Mouse (Mus musculus) heart, adult 9 months (tissue): ENCODE results near the gene Fbxl22.

Experiments
- DNase-seq, 2 experiments: peaks; one replicate each; pipeline ENCODE4 v3.0.0; 2022; ENCODE audit warnings: low spot score in 2 of 2

Fbxl22 gene

GRCm38 (mm10) chr9:66514256-66514770 lies at the start of gene Fbxl22:
TSS of gene Fbxl22 (minus strand) at chr9:66514593.
- DNase-seq = peak in 1 of 2 experiments; percentile 60

- DNase-seq = no peak
These were observed 47.8 kb upstream of the Fbxl22 start for GRCm38 (mm10) chr9:66562215-66562614.

GRCm38 (mm10) chr9:66561496-66561895 lies 47.1 kb upstream of the Fbxl22 start:
- no peak for DNase-seq

GRCm38 (mm10) chr9:66560728-66561127 lies 46.3 kb upstream of the Fbxl22 start:
- DNase-seq = no peak

DNA sequence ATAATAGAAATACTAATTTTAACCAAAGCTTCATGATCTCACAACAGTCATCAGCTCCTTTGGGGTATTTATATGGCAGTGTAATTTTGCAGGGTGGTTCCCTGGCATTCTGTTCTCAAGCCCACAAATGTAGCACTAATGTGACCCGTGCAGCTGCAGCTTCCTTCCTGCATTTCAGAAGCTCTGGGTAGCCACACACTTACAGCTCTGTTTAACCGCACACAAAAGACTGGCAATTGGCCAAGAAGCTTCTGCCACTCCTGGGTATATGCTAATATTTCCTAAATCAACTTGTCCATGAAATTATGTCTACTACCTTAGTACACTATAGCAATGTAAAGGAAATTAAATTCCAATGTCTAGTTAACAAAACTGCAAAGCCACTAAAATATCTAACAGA lies 45.9 kb upstream of the Fbxl22 start:
- peak; percentile 12 to 16 for DNase-seq

DNA sequence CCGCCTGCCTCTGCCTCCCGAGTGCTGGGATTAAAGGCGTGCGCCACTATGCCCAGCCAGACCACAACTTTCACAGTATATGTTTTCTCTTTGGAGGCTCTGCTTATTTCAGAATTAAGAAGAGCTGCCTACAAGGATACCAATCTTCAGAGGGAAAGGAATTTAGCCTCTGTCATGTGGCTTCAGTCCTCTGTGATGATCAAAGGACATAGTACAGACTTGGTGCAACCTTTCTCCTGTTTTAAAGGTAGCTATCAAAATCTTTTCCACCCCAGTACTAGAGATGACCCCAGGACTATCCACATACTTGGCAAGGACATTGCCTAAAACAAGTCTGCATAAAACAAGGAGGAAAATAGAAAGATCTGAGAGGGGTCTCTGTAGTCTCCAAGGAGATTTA lies 44.6 kb upstream of the Fbxl22 start:
- no peak for DNase-seq

DNA sequence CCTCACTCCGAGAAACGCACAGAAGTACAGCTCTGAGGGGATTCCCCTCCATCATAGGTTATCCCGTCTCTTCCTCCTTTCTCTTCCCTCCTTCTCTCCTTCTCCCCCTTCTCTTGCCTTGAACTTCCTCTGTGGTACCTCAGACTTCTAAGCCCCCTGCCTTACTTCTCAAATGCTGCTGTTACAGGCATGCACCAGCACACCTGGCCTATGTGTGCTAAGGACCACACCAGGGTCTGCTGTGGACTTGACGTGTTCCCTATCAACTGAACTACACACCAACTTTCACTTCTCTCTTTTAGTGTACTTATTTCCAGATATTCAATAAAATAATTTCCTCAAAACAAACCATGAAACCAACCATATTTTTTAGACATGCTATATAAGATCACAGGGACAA lies 28.4 kb upstream of the Fbxl22 start:
- DNase-seq = no peak

GRCm38 (mm10) chr9:66521595-66521994 lies 7.2 kb upstream of the Fbxl22 start:
- no peak for DNase-seq

GRCm38 (mm10) chr9:66520299-66520698 lies 5.9 kb upstream of the Fbxl22 start:
- no peak for DNase-seq

- DNase-seq = no peak
These were observed 4.5 kb upstream of the Fbxl22 start for GRCm38 (mm10) chr9:66518901-66519300.

- DNase-seq = no peak
These were observed 3.9 kb upstream of the Fbxl22 start for GRCm38 (mm10) chr9:66518251-66518650.

DNA sequence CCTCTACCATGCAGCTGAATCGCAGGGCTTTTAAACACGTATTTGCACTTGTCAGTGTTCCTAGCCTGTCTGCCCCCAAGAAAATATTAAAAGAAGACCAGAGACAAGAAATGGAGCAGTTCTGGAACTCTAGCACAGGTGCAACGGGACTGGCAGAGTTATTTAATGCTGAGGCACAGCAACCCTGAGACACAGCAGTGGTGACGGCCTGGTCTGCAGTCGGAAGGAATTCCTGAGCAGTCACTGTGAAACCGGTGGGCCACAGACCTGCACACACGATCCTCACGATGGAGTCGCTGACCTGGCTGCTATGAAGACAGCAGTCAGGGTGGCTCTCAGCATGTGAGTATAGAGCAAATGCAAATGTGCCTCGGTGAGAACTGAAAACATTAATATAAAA lies 3.4 kb upstream of the Fbxl22 start:
- no peak for DNase-seq

- DNase-seq = no peak
These were observed 2.0 kb upstream of the Fbxl22 start for GRCm38 (mm10) chr9:66516296-66516940.

- DNase-seq = no peak
These were observed 1.4 kb upstream of the Fbxl22 start for GRCm38 (mm10) chr9:66515680-66516210.

DNA sequence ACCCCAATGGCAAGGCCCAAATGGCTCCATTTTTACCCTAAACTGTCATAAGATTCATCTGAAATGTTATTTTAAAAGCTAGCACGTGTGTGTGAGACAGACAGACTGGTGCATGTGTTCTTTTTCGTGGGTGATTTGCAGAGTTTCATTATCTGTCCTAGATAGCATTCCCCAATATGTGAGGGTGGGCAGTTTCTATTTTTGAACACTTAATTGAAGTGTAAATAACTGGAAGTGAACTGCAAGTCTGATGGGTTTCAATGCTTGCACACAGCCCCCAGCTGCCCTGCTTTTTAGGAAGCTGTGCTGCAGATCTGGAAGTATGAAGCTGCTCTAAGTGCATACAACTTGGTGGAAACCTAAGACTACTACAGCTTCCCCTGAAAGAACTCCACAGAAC lies 722 bp upstream of the Fbxl22 start:
- DNase-seq = no peak

DNA sequence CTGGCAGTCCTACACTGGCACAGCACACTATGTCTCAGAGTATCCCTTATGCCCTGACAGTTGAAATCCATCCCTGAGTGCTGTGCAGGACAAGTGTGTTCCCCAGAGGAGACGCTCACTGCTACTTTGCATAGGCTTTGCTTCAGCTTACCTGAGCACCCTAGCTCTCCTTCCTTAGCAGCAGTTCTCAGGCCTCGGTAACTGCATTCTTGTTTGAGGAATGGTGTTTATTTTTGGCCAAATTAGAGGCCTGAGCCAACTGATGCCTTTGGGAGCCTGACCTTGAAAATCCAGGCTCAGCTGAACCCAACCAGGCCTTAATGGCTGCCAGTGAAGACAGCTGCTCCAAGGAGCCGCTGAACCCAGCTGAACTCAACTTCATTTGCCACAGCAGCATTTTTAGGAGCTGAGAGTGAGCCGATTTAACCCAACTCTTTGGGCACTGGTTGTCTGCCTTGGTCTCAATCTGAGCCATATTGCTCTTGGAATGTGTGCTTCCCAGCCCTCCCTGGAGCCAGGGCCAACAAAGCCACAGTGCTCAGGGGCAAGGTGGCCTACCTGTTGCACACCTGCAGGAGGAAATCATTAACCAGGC lies 635 bp downstream of the Fbxl22 start:
- DNase-seq = peak in 1 of 2 experiments; percentile 42

GRCm38 (mm10) chr9:66513150-66513549 lies 1.2 kb downstream of the Fbxl22 start:
- peak in 1 of 2 experiments; percentile 36 for DNase-seq

DNA sequence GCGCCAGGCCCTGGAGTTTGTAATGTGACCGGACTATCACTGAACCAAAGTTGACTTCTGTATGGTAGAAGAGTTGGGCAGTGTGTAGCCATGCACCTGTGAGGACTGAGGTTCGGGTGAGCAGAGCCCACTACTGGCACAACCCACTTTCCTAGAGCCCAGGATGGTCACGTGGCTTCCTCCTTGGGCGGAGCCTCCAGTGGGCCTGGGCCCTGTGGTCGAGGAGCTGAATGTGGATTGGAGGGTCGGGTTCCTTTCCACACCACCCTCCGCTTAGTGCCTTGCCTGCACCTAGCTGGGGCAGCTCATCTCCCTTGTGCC lies 2.1 kb downstream of the Fbxl22 start:
- DNase-seq = peak; percentile 86 to 91

GRCm38 (mm10) chr9:66511580-66512350 lies 2.6 kb downstream of the Fbxl22 start:
- DNase-seq = peak; percentile 93 to 95

DNA sequence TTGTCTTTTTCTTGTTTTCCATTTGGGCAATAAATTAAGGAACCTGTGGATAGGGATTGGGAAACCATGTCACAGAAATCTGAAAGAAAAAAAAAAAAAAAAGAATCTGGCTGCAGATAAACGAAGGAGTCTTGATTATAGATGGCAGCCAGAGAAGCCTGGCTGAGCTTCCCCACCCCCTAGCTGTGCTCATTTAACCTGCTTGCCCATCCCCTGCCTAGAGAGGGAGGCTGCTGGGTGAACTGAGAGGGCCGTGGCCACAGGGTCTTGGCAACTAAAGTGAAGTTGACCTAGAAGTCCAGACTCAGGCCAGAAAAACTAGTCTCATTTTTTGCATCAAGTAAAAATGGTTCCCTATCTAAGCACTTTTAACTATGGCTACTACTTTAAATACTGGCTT lies 3.4 kb downstream of the Fbxl22 start:
- no peak for DNase-seq

- peak in 1 of 2 experiments; percentile 29 for DNase-seq
These were observed 4.0 kb downstream of the Fbxl22 start for GRCm38 (mm10) chr9:66510351-66510841.

DNA sequence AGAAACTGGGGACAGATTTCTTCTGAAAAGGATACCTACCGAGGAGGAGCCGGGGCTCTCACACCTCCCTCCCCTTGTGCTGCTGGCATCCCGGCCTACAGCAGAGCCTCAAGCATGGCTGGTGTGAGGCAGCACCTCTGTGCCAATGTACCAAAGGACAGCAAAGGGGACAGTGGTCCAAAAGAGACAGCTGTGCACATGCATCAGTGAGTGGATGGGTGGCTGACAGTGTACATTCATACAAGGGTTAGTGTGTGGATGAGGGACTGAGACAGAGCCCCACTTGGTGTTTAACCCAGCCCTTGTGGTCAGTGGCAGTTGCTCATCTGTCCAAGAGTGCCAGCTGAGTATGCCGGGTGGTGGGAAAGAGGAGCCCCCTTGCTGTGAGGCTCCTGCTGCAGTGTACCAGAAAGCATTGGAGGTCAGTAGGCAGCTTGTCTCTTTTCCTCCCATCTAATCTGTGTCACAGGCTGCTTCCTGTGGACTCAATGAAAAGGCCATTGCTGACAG lies 5.4 kb downstream of the Fbxl22 start:
- no peak for DNase-seq
